Comparison of ENCODE assay signal across 13 mouse cellular contexts in genomic region chr15:85408790-85409189, GRCm38 (mm10).
DNase-seq lines count a peak whose midpoint lies in the region; ATAC-seq and TF ChIP-seq lines count a peak whose summit lies in the region.
"Had no signal": no experiment of that assay in that cellular context is flagged by ENCODE, and none has a peak within 500 bp of the region (broad histone marks: within the 10 kb centered on the region; RNA-seq: fewer than 3 reads in every experiment).

No protein-coding gene starts in this region.

- 69% methylated on average over 5 of the region's 5 CpGs for WGBS in hindbrain, embryonic 15.5 days
- WGBS in hindbrain, embryonic 10.5 days = 90% methylated on average over 5 of the region's 5 CpGs
- 76% methylated on average over 5 of the region's 5 CpGs for WGBS in bone marrow, adult 2 months
- WGBS in limb, embryonic 15.5 days = 71% methylated on average over 5 of the region's 5 CpGs

- H3K27me3 ChIP-seq in hindbrain, embryonic 15.5 days = no peaks in the 10 kb centered on the region
- H3K27me3 ChIP-seq in hindbrain, embryonic 10.5 days (ENCODE audit: insufficient read depth, poor library complexity, severe bottlenecking) = no peaks in the 10 kb centered on the region
- H3K27me3 ChIP-seq in limb, embryonic 15.5 days = no peaks in the 10 kb centered on the region
- H3K27me3 ChIP-seq: limb, embryonic 12.5 days had no signal

- no peak for ATAC-seq in hindbrain, embryonic 15.5 days (ENCODE audit: low FRiP score, low read depth)
- ATAC-seq in limb, embryonic 15.5 days (ENCODE audit: insufficient number of reproducible peaks, low FRiP score, low TSS enrichment, low read depth) = no peak

- no peak for TF ChIP-seq POLR2A in bone marrow, adult 2 months (IDR thresholded peaks at IDR 0.05; ENCODE audit: borderline replicate concordance, control insufficient read depth, low read depth, low read length)

- DNase-seq in hindbrain, embryonic 10.5 days (ENCODE audit: low spot score) = no peak
- peak; percentile 8 to 18 for DNase-seq in B cell, adult 2 months
- DNase-seq in gastrocnemius, adult 8-10 months (ENCODE audit: low spot score in 2 of 2) = no peak
- no peak for DNase-seq in gastrocnemius, postnatal 25 days
- DNase-seq: gastrocnemius, adult 2 months; kidney, postnatal 36 days; right cerebral cortex, postnatal 14 days had no signal

- no peaks in the 10 kb centered on the region for H3K36me3 ChIP-seq in hindbrain, embryonic 15.5 days
- H3K36me3 ChIP-seq in hindbrain, embryonic 10.5 days = peaks cover 12% of the 10 kb centered on the region; the same call in 1 of the 2 replicates
- H3K36me3 ChIP-seq in limb, embryonic 15.5 days = peaks cover 7% of the 10 kb centered on the region; the same call in 1 of the 2 replicates

- no peaks in the 10 kb centered on the region for H3K9me3 ChIP-seq in hindbrain, embryonic 15.5 days
- H3K9me3 ChIP-seq in hindbrain, embryonic 10.5 days = no peaks in the 10 kb centered on the region
- no peaks in the 10 kb centered on the region for H3K9me3 ChIP-seq in limb, embryonic 15.5 days
- H3K9me3 ChIP-seq: limb, embryonic 12.5 days had no signal

- H3K9ac ChIP-seq in hindbrain, embryonic 15.5 days = no peak overlapping the region
- no peak overlapping the region for H3K9ac ChIP-seq in limb, embryonic 15.5 days
- H3K9ac ChIP-seq: limb, embryonic 12.5 days had no signal

- H3K4me1 ChIP-seq in hindbrain, embryonic 15.5 days (replicated peaks) = peaks cover 21% of the 10 kb centered on the region
- 0 out of 2 replicates have a peak, but pooled peaks cover 3% of the 10 kb centered on the region for H3K4me1 ChIP-seq in hindbrain, embryonic 10.5 days (replicated peaks)
- H3K4me1 ChIP-seq in bone marrow, adult 2 months (ENCODE audit: control insufficient read depth, insufficient read depth, low read length) = peaks cover 3% of the 10 kb centered on the region; the same call in 1 of the 2 replicates
- H3K4me1 ChIP-seq in limb, embryonic 15.5 days = peaks cover 16% of the 10 kb centered on the region; the same call in 1 of the 2 replicates
- H3K4me1 ChIP-seq: limb, embryonic 12.5 days had no signal

- H3K27ac ChIP-seq in hindbrain, embryonic 15.5 days (replicated peaks) = peak overlapping the region; percentile 23; the same call in 1 of the 2 replicates
- H3K27ac ChIP-seq in hindbrain, embryonic 10.5 days = no peak overlapping the region
- H3K27ac ChIP-seq in bone marrow, adult 2 months (ENCODE audit: control insufficient read depth, insufficient read depth, low read depth, low read length, poor library complexity) = peak overlapping the region; percentile 56
- H3K27ac ChIP-seq in limb, embryonic 15.5 days = peak overlapping the region; percentile 73
- H3K27ac ChIP-seq: gastrocnemius, adult 2 months; limb, embryonic 12.5 days; stomach, postnatal 0 days had no signal

- no peak for TF ChIP-seq CTCF in bone marrow, adult 2 months (IDR thresholded peaks at IDR 0.05; ENCODE audit: control insufficient read depth, insufficient read depth, low read length)

- H3K4me2 ChIP-seq in hindbrain, embryonic 15.5 days = no peak overlapping the region
- no peak overlapping the region for H3K4me2 ChIP-seq in limb, embryonic 15.5 days
- H3K4me2 ChIP-seq: limb, embryonic 12.5 days had no signal

- H3K4me3 ChIP-seq in hindbrain, embryonic 15.5 days = no peak overlapping the region
- no peak overlapping the region for H3K4me3 ChIP-seq in hindbrain, embryonic 10.5 days
- H3K4me3 ChIP-seq in bone marrow, adult 2 months (replicated peaks; ENCODE audit: control insufficient read depth, low read depth, low read length) = no peak overlapping the region
- no peak overlapping the region for H3K4me3 ChIP-seq in limb, embryonic 15.5 days
- H3K4me3 ChIP-seq: gastrocnemius, adult 2 months; limb, embryonic 12.5 days; myocyte had no signal

Comparison
In these comparisons a context has a peak if more than half of its experiments do, and no peak if none do; other contexts are left out.
1. DNase-seq: peak in B cell, adult 2 months (2 of 2); none in hindbrain, embryonic 10.5 days (single experiment), gastrocnemius, adult 8-10 months (0 of 2) and gastrocnemius, postnatal 25 days (single experiment).